Mouse (Mus musculus): Measurements from ENCODE around the gene Actn4. TPM values are rescaled to one million over a fixed set of nuclear protein-coding genes. Genes with fewer than 3 reads are reported as not detected.

Gene Actn4
- total RNA-seq, 4 experiments from 2014 or later = 161 to 178 (median 177) TPM

DNA sequence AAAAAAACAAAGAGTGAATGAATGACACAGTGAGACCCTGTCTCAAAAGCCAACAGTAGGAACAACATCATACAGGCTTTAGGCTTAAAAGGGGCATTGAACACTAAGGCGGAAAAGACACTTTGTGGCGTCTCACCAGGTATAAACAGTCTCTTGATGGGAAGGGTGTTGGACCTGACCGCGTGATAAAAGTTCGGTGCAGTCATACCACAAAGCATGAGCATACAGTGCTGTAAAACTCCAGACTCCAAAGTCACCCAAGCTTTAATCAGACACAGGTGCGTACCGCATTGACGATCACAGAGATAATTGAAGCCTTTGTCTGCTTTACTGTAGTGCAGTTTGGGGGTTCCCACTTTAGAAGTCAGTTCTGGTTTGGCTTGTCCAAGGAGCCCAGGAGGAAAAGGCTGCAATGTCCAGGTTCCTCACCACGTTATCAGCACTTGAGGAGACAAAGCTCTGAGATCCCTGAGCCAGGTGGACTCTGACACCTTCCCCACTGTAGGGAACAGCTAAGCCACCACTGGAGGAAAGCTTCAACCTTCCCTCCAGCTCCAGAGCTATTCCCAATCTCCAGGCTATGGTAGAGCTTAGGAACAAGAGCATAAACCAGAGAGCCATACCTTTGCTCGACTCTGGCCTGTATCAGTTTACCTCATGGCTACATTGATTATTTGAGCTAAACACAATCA, 11.6 kb downstream of the Actn4 start:
- no peak for DNase-seq (ENCODE audit: low spot score in 2 of 2)

DNA sequence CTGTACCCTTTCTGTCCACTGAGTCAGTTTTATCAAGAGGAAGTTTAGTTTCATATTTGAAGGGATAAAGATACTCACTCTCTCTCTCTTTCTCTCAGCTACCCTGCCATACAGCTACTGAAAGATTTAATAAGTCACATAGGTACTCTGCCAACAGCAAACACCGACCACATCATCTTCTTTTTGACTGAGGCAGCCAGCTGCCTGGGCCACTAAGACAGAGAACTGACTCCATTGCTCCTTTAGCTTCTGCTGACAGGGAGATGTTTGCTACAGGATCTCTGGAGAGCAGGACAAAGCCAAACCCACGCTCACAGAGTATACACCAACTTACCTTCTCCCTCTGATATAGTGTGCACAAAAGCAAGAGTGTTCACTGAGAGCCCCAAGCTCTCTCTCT, 12.8 kb downstream of the Actn4 start:
- DNase-seq (ENCODE audit: low spot score in 2 of 2) = no peak

DNA sequence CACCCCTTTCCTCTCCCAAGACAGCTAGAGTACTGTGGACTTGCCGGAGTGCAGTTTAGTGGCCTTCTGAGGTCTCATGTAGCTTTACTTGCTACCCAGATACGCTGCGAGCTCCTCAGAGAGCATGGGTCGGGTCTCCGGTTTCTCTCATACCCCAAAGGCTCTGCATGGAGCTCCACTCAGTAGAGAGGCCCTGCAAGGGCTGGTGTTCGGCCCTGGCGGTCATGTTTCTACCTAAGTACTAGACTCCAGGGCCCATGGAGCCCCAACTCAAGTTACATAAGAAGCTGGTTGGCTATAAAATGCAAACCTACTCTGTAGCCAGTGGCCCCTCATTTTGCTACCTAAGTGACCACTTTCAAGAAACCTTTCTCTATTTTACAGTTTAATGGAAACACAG, 13.4 kb downstream of the Actn4 start:
- no peak for DNase-seq (ENCODE audit: low spot score in 2 of 2)

DNA sequence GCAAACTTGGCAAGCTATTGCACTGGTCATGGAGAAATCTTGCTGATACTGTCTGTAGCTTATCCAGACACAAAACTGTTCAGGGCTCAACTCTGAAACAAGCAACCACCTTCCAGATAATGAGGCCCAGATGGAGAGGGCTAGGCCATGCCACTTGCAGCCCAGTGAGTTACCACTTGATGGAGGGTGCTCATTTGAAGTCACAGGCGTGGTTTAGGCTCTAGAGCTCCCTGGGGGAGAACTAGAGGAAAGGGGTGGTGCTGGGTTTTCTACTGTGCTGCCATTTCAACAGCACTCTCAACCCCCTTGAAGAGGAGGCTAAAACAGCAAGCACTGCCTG, 15.9 kb downstream of the Actn4 start:
- no peak for DNase-seq (ENCODE audit: low spot score in 2 of 2)

DNA sequence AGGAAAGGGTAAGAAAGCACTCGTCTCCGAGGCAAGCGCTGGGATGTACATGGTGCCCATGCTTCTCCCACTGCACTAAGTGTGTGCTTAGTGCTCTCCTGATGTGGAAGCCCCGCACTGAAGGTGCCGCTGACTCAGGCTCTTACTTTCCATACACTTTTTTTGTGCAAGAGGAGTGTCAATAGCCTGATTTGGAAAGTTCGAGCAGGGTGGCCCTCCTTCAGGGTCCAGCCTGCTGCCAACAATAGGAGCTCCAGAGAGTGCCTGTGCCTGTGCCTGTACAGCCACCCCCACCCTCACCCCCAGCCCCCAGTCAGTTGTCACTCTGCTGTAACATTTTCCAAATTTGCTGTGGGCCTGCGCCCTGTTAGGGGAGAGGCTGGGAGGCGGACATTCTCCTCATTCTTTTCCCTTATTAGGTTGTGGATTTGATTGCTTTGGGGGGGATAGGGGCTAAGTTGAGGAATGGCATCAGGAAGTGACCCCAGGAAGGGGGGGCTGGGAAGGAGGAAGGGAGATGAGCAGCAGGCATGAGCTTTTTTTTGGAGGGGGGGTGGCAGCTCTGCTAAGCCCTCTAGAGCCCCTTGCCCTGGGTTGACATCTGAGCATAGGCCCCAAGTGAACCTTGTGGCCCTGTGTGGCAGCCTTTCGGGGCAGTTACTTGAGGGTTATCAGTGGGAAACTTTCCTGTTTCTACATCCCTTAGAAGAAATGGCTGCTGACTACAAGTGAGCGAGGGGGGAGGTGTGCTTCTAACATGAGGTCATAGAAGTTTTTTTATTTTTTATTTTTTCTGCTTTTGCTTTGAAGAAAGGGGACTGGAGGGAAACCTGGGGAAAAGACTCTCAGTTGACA, 16.5 kb downstream of the Actn4 start:
- DNase-seq (ENCODE audit: low spot score in 2 of 2) = no peak

DNA sequence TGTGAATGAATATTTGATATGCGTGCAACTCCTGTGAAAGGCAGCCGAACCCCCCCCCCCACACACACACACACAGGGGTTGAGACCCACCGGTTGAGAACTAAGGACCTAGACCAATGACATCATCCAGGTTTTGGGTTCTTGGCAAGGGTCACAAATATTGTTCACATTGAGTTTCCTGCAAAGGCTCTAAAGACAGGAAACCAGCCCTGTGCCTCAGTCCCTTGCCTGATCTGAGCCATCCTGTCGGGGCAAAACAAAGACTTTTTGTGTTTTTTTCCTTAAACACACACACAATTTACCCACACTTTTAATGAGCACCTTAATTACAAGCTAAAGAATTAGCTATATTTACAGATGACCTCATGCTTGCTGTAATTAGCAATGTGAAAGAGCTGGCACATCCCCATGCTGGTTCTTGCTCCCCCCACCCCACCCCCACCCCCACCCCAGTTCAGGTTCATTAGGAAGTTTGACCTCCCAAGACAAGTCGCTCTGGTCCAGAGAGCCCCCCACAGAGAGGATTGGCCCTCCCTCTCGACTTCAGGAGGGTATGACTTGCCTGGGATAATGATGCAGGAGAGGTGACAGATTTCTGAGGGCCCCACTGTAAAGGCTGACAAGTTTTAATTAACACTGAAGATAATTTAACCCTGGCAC, 17.3 kb downstream of the Actn4 start:
- no peak for DNase-seq (ENCODE audit: low spot score in 2 of 2)

DNA sequence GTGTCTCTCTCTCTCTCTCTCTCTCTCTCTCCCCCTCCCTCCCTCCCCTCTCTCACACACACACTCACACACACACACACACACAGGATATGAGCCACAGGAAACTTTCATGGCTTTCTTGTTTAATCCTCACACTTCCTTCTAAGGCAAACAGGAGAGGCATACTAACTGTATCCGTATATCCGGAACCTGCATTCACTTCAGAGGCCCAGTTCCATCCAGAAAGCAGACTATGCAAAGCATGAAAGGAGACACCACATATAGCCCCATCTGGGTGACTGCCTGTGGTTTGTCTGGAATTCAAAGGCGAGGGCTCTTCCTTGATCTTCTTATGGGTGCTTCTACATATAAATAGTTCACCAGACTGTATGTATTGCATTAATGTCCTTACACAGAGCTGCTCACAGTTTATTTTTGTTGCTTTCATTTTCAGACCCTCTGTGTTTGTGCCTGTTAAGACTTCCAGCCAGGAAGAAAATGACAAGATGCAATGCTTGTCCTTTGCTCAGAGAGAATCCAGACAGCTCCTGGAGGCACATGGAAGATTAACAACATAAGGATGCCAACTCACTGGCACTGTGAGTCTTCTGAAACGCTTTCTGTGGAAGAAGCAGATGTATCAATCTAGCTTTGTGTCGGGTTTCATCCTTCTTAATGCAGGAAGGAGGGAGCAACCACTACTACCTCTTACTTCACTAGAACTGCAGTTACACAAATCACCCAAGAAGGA, 18.5 kb downstream of the Actn4 start:
- DNase-seq (ENCODE audit: low spot score in 2 of 2) = no peak

DNA sequence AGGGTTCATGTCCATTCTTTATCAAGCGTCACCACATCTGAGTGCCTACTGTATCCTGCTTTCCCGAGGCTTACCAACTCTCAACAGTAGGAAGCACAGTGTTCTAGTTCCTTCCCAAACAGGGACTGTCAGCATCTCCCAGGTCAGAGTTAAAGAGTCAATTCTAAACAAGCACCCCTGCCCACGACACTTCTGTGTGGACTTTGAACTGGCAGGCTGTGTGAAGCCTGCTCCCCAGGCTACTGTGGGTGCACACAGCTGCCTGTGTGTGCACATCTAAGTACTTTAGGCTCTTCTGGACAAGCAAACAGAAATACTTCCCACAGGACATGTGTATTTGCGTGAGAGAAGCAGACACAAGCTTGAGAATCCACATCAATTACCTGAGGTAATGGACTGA, 20.6 kb downstream of the Actn4 start:
- no peak for DNase-seq (ENCODE audit: low spot score in 2 of 2)

DNA sequence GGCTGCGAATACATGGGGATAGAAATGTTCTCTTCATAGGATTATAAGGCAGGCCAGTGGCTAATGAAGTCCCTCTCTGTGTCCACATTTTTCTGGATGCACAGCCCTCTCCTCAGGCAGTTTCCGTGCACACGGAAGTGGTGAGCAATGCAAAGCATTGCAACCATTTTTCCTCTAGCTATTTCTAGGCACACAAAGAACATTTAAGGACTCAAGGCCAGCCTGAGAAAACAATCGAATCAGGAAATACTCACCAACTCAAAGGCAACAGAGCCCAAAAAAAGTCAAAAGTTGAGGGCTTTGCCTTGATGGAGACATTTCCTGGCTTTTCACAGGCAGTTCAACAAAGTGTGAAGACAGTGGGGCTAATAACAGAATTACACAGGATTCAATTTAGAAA, 21.0 kb downstream of the Actn4 start:
- no peak for DNase-seq (ENCODE audit: low spot score in 2 of 2)

DNA sequence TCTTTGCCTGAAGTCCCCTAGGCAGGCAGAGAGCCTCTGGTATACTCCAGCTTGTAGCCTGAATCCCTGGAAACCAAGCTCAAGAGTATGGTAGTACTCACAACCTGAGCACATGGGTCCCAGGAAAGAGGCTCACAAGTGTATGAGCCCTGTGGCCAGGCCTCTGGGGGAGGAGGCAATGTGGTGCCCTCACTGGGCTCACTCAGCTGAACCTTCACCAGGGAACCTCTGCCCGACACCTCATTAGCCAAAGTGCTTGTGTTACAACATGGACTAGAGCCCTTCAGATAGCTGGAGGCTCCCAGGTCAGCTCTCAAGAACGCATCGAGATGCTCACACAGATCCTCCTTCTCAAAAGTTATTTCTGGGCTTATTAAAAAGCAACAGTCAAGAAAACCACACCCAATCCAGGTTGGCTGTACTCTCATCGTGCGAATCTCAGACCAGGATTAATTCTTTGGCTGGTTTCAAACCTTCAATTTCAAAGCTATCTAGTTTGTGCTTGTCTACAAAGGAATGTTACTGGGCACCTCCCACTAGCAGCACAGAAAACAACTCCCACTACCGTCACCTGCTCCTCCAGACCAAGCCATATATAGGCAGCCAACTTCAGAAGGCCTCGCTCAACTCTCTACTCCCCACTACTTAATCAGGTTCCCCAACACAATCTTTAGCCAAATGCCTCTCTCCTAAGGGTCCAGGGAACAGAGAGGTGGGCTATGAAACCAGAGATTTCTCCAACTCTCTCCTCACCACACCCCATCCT, 22.5 kb downstream of the Actn4 start:
- no peak for DNase-seq (ENCODE audit: low spot score in 2 of 2)

DNA sequence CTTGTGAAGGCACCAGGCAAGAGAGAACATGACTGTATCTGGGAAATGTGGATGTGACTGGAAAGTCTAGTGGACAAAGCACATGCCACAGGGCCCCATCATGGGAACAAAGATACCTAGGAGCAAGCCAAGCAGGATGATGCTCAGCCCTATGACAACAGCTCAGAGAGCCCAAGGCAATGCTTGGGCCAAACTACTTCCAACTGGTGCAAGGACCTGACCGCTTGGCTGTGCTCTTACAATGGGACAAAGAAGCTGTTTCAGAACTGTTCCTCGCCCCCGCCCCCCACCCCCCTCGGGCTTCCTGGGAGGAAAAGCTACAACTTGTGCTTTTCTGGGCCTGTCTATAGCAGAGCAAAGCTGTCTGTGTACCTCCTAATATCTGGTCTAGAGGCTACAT, 23.5 kb downstream of the Actn4 start:
- no peak for DNase-seq (ENCODE audit: low spot score in 2 of 2)

DNA sequence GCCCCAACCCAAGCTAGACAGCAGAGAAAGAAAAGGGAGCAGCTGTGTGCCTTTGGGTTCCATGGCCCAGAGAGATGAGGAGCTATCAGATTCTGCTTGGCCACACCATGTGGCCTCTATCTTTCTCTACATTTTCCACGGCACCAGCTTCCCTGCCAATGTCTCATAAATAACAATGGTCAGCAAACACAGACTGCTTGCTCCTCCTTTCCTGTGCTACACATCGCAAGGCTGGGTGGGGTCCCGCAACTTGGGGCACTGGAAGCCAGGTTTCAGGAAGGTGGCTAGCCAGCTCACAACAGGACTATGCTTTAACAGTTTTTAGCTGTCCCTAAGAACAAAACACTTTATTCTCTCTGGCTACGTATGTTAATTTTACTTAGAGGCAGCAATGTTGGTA, 25.4 kb downstream of the Actn4 start:
- no peak for DNase-seq (ENCODE audit: low spot score in 2 of 2)

DNA sequence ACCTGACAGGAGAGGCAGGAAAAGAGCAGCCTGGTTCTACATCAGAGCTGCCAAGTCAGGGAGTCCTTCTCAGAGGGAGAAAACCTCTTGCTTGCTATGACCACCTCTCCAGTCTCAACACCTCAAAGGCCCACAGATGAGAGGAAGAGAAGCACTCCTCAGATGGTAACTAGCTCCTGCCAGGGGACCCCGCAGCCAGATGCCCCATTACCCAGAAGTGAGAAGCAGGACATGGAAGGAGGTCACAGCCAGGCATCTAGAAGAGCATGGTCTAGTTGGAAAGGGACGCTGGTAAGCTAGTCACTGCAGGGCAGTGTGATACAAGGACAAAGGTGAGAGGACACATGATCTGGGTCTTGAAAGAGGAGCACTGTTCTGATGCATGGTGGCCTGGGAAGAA, 28.3 kb downstream of the Actn4 start:
- DNase-seq (ENCODE audit: low spot score in 2 of 2) = no peak

DNA sequence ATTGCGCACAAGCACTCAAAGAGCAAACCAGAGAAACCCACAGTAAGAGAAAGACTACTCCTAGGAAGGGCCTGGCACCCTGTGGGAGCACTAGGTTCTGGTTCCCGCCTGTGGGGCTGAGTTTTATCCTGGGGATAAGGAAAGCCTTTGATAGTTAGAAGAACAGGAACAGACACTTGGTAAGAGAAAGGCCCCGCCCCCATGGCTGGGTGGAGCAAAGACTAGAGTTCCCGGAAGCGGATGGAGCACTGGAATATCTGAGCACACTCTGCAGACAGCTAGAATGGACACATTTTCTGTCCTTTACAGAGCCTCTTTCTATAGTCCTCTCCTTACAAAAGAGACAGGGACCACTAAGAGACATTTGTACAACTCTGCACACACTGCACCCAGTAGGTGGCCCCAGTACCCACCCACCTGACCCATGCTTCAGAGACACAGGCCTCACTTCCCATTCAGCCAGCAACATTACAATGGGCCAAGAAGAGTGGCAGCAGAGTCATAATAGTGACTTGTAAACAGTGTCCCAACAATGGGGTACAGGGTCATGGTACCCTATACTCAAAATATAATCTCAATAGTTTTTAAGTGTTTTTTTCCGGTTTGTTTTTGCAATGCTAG, 29.6 kb downstream of the Actn4 start:
- DNase-seq (ENCODE audit: low spot score in 2 of 2) = no peak

DNA sequence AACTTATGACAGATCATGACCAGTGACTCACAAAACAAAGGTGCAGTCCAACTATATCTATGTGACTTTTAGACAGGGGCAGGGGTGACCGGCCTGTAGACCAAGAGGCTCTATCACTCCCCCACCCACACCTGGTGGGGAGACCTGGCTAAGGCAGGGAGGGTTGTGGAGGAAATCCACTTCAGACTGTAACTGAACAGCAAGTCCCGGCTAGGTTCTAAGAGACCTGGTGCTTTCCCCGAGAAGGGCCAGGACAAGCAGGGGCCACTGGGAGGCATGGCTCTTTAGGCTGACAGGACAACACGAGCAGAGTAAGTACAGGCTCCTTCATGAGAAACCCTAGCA, 30.5 kb downstream of the Actn4 start:
- DNase-seq (ENCODE audit: low spot score in 2 of 2) = no peak

DNA sequence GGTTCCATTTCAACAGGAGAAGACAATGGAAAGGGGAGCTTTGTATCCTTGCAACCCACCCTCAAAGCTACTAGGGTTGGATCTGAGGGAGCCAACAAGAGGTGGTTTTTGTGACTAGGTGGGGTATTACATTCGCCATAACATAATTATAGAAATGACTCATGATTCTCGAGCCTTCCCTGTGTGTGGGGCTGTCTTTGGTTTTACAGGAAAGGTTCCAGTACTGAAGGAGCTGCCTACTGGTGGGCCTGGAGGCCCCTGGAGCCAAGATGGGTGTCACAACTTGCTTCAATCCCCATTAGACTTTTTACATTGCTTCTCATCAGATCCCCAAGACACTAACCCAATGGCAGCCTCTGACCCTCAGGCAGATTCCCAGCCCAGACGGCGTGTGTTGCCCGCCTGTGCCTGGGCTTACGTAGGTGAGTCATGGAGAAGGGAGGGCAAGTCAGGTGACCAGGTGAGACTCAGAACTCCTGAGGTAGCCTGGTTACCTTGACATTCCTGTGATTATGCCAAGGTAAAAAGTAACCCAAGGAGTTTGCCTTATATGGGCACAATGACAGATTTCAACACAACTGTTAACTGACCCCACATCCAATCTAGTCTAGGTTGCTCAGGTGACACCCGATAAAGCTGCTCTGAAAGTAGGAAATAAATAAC, 31.0 kb downstream of the Actn4 start:
- DNase-seq (ENCODE audit: low spot score in 2 of 2) = no peak

DNA sequence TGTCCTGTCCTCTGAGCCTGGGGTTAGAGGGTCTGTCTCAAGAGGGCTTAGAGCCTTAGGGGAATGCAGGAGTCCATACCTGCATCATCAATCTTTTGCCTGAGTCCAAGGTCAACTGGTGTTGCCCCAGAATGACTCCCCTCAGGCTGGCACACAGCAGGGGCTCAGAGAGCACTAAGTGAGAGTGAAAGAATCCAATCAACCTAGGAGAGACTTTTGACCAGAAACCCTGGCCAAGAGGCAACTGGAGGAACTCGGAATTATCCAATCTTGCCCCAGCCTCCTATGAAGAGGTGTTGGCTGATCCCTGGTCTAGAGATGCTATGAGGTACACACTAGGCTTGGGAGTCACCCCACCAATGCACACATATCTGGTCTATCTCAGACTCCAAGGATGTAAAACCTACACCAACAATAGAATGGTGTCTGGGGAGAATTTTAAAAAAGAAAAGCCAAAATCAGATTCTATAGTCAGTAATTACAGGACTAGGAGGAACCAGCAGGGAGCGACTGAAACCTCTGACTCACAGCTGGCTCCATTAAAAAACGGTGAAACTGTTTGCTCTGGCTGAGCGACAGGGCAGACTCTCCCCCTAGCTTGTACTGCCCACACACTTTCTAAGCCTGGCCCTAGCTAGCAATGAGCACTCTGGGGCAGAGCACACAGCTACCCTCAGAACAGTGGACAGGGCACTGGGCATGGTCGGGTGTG, 31.7 kb downstream of the Actn4 start:
- no peak for DNase-seq (ENCODE audit: low spot score in 2 of 2)

DNA sequence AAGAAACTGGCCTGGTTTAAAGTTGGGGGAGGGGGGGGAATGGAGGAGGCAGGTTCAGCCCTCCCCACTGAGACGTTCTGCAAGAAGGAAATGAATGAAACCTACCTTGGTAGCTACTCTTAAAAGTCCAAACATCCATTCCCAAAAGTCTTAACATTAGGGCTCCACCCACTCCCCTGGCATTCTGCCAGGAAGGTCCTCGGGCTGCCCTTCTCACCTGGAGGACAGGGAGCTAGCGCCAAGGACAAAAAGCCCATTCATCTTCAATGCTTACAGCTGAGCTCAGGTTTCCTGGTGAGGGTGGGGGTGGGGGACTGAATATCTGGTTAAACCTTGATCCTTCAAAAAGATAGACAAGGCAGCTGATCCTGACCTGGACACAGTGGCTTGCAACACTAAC, 32.8 kb downstream of the Actn4 start:
- DNase-seq (ENCODE audit: low spot score in 2 of 2) = no peak

DNA sequence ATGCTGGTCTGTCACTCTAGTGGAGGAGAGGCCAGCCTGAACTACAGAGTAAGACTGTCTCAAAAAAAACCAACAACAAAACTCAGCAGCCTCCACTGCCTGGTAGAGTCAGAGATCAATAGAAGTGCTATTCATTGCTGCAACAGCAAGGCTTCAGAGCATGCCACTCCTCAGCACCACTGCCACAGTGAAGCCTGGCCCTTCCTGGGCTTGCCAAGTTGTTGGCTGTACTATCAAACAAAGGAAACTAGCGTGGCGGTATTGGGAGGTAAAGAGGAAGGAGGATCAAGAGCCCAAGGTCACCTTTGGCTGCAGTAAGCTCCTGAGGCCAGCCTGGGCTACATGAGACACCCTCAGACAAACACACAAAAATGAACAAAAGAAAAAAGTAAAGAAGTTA, 36.0 kb downstream of the Actn4 start:
- no peak for DNase-seq (ENCODE audit: low spot score in 2 of 2)

DNA sequence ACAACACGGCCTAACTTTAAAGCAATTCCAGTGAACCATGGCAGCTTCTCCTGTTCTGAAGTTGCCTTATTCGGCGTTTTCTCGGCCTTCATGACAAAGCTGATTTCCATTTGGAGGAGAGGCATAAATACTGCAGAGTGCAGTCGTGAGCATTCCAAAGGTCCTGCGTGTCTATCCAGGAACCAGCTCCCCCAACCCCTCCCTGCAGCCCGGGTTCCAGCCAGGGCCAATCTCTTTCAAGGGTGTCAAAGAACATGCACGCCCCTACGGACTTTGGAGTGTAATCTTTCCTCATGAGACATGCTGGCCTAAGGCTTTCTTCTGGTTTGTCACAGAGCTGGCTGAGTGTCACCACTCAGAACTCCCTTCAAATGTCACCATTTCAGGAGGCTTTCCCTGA, 36.8 kb downstream of the Actn4 start:
- no peak for DNase-seq (ENCODE audit: low spot score in 2 of 2)

All from left cerebral cortex, adult 8-10 months (tissue).